In the genomic region with DNA sequence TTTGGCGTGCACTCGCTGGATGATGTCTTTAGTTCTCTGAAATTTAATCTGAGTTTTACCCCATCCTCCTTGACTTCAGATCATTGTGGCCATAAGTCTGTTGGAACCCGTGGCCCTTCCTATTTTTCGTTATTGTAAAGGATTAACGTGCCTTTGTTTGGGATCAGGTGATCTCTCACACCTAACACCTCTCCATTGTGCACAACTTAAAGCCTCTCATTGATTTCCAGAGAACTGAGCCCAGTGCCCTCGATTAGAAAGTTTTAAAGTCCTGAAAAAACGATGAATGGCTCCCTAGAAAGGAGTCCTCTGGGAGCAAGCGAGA, we compare ENCODE assay signal across 8 mouse cellular contexts. TPM values are rescaled to one million over a fixed set of nuclear protein-coding genes. Genes with fewer than 3 reads are reported as not detected.
A peak's percentile ranks its signal among the peaks of the same experiment; 100 is the strongest.
DNase-seq lines count a peak whose midpoint lies in the region; ATAC-seq and TF ChIP-seq lines count a peak whose summit lies in the region.

No protein-coding gene starts in this region.

- ATAC-seq in kidney, embryonic 16.5 days (ENCODE audit: low FRiP score, low TSS enrichment): no peak
- no peak for ATAC-seq in hindbrain, embryonic 16.5 days
- no peak for ATAC-seq in midbrain, postnatal 0 days (ENCODE audit: low FRiP score)

- peak overlapping the region; percentile 90 for H3K4me2 ChIP-seq in kidney, embryonic 16.5 days (replicated peaks; ENCODE audit: low read depth, low read length)
- peak overlapping the region; percentile 64 for H3K4me2 ChIP-seq in hindbrain, embryonic 16.5 days (ENCODE audit: low read length)
- peak overlapping the region; percentile 68 for H3K4me2 ChIP-seq in midbrain, postnatal 0 days (ENCODE audit: low read depth, low read length, poor library complexity, severe bottlenecking)

- peak overlapping the region; percentile 66 for H3K27ac ChIP-seq in kidney, embryonic 16.5 days (ENCODE audit: low read length)
- H3K27ac ChIP-seq in hindbrain, embryonic 16.5 days (ENCODE audit: low read depth, low read length): peak overlapping the region; percentile 93
- peak overlapping the region; percentile 84; the same call in 1 of the 2 replicates for H3K27ac ChIP-seq in midbrain, postnatal 0 days (ENCODE audit: low read depth, low read length)

- 16% methylated on average over 8 of the region's 8 CpGs for WGBS in kidney, embryonic 16.5 days
- WGBS in hindbrain, embryonic 16.5 days: 11% methylated on average over 8 of the region's 8 CpGs
- WGBS in midbrain, postnatal 0 days: 8% methylated on average over 8 of the region's 8 CpGs

- H3K27me3 ChIP-seq in kidney, embryonic 16.5 days (ENCODE audit: insufficient read depth, low read length): no peaks in the 10 kb centered on the region
- no peaks in the 10 kb centered on the region for H3K27me3 ChIP-seq in hindbrain, embryonic 16.5 days (replicated peaks; ENCODE audit: control insufficient read depth, insufficient read depth, low read length)
- no peaks in the 10 kb centered on the region for H3K27me3 ChIP-seq in midbrain, postnatal 0 days (ENCODE audit: insufficient read depth, low read length)

- DNase-seq in kidney, postnatal 14 days: no peak
- peak; percentile 22 for DNase-seq in c-Kit-positive CD71-positive TER-119-positive erythroid progenitor cells, embryonic 14.5 days (ENCODE audit: low spot score)
- DNase-seq in midbrain, postnatal 0 days (ENCODE audit: low spot score): no peak
- no peak for DNase-seq in adrenal gland, postnatal 25 days
- DNase-seq in right cerebral cortex, postnatal 14 days: no peak
- DNase-seq in frontal cortex, postnatal 14 days (ENCODE audit: low spot score in 2 of 2): no peak

- peak overlapping the region; percentile 93 for H3K4me3 ChIP-seq in kidney, embryonic 16.5 days (ENCODE audit: low read length)
- H3K4me3 ChIP-seq in hindbrain, embryonic 16.5 days (ENCODE audit: low read length): peak overlapping the region; percentile 82
- peak overlapping the region; percentile 80 for H3K4me3 ChIP-seq in midbrain, postnatal 0 days (ENCODE audit: low read depth, low read length)

- H3K9ac ChIP-seq in kidney, embryonic 16.5 days (replicated peaks; ENCODE audit: low read length): peak overlapping the region; percentile 94
- peak overlapping the region; percentile 95 for H3K9ac ChIP-seq in hindbrain, embryonic 16.5 days (ENCODE audit: low read depth, low read length)
- H3K9ac ChIP-seq in midbrain, postnatal 0 days (replicated peaks; ENCODE audit: low read length, poor library complexity, severe bottlenecking): peak overlapping the region; percentile 91

- no peaks in the 10 kb centered on the region for H3K9me3 ChIP-seq in kidney, embryonic 16.5 days (ENCODE audit: low read length)
- no peaks in the 10 kb centered on the region for H3K9me3 ChIP-seq in hindbrain, embryonic 16.5 days (ENCODE audit: control insufficient read depth, low read length)
- H3K9me3 ChIP-seq in midbrain, postnatal 0 days (ENCODE audit: low read length): no peaks in the 10 kb centered on the region

- no peak for TF ChIP-seq CTCF in midbrain, postnatal 0 days (IDR thresholded peaks at IDR 0.05)

- H3K36me3 ChIP-seq in kidney, embryonic 16.5 days (ENCODE audit: insufficient read depth, low read length): no peaks in the 10 kb centered on the region
- H3K36me3 ChIP-seq in hindbrain, embryonic 16.5 days (ENCODE audit: control insufficient read depth, insufficient read depth, low read length): no peaks in the 10 kb centered on the region
- no peaks in the 10 kb centered on the region for H3K36me3 ChIP-seq in midbrain, postnatal 0 days (ENCODE audit: insufficient read depth, low read length)

- H3K4me1 ChIP-seq in kidney, embryonic 16.5 days (ENCODE audit: insufficient read depth, low read length): peaks cover 17% of the 10 kb centered on the region
- H3K4me1 ChIP-seq in hindbrain, embryonic 16.5 days (ENCODE audit: control insufficient read depth, insufficient read depth, low read depth, low read length): peaks cover 14% of the 10 kb centered on the region
- peaks cover 10% of the 10 kb centered on the region; the same call in 1 of the 2 replicates for H3K4me1 ChIP-seq in midbrain, postnatal 0 days (ENCODE audit: insufficient read depth, low read length)

RNA-seq across cellular contexts. Expression of a gene that starts 0.5 kb away (rescaled TPM):
- polyA plus RNA-seq in kidney, embryonic 16.5 days (2015; fragmentation: Nextera tagmentation; extraction: Ambion mirVana): 106 and 121 TPM in 2 replicates
- 71.8 and 89.7 TPM in 2 replicates for polyA plus RNA-seq in hindbrain, embryonic 16.5 days (2015; fragmentation: Nextera tagmentation; extraction: Ambion mirVana)
- 44.2 and 58.1 TPM in 2 replicates for total RNA-seq in midbrain, postnatal 0 days (2014; rRNA removed)
- 42.1 and 47.9 TPM in 2 replicates for polyA plus RNA-seq in midbrain, postnatal 0 days (2015; fragmentation: Nextera tagmentation; extraction: Ambion mirVana)
- total RNA-seq in adrenal gland, postnatal 25 days (2021): 79.5 TPM in 2 replicates

RNA-seq across cellular contexts. Expression of a gene that starts 24.1 kb away (rescaled TPM):
- polyA plus RNA-seq in kidney, embryonic 16.5 days (2015; fragmentation: Nextera tagmentation; extraction: Ambion mirVana): 597 and 625 TPM in 2 replicates
- 356 and 408 TPM in 2 replicates for polyA plus RNA-seq in hindbrain, embryonic 16.5 days (2015; fragmentation: Nextera tagmentation; extraction: Ambion mirVana)
- total RNA-seq in midbrain, postnatal 0 days (2014; rRNA removed): 119 and 193 TPM in 2 replicates
- 284 and 296 TPM in 2 replicates for polyA plus RNA-seq in midbrain, postnatal 0 days (2015; fragmentation: Nextera tagmentation; extraction: Ambion mirVana)
- 119 and 172 TPM in 2 replicates for total RNA-seq in adrenal gland, postnatal 25 days (2021)

RNA-seq across cellular contexts. Expression of a gene that starts 56.5 kb away (rescaled TPM):
- 89.5 and 92.1 TPM in 2 replicates for polyA plus RNA-seq in kidney, embryonic 16.5 days (2015; fragmentation: Nextera tagmentation; extraction: Ambion mirVana)
- 76.5 and 88.8 TPM in 2 replicates for polyA plus RNA-seq in hindbrain, embryonic 16.5 days (2015; fragmentation: Nextera tagmentation; extraction: Ambion mirVana)
- total RNA-seq in midbrain, postnatal 0 days (2014; rRNA removed): 60.0 and 64.9 TPM in 2 replicates
- 63.2 and 63.8 TPM in 2 replicates for polyA plus RNA-seq in midbrain, postnatal 0 days (2015; fragmentation: Nextera tagmentation; extraction: Ambion mirVana)
- 47.8 and 69.8 TPM in 2 replicates for total RNA-seq in adrenal gland, postnatal 25 days (2021)
